Mouse (Mus musculus) midbrain, postnatal 0 days (tissue): Measurements from ENCODE around the gene Guca2a. TPM values are rescaled to one million over a fixed set of nuclear protein-coding genes. Genes with fewer than 3 reads are reported as not detected.

Experiments
- ATAC-seq: fragments of 200-750 bp; cut with Nextera tagmentation; 2 replicates; pipeline ENCODE4 v1.8.0; 2017; ENCODE audit warnings: moderate number of reproducible peaks, mild to moderate bottlenecking, moderate TSS enrichment, moderate library complexity; ENCODE audit not compliant: low FRiP score
- DNase-seq: peaks from one replicate; pipeline ENCODE4 v3.0.0-alpha.2; 2015; ENCODE audit warnings: low spot score
- H3K27ac ChIP-seq: fragments of 300-500 bp; sonication (generic); 2 replicates; pipeline ENCODE4 v1.5.1; 2014; ENCODE audit warnings: low read depth, mild to moderate bottlenecking, low read length, mixed read lengths
- H3K27me3 ChIP-seq: fragments of 300-500 bp; sonication (generic); 2 replicates; pipeline ENCODE4 v1.6.1; 2014; ENCODE audit warnings: low read length, control low read depth, mixed read lengths; ENCODE audit not compliant: insufficient read depth
- H3K36me3 ChIP-seq: fragments of 300-500 bp; sonication (generic); 2 replicates; pipeline ENCODE4 v1.6.1; 2014; ENCODE audit warnings: low read length, control low read depth, mixed read lengths; ENCODE audit not compliant: insufficient read depth
- H3K4me1 ChIP-seq: fragments of 300-500 bp; sonication (generic); 2 replicates; pipeline ENCODE4 v1.6.1; 2014; ENCODE audit warnings: mild to moderate bottlenecking, control low read depth, antibody characterized with exemption, low read length, mixed read lengths; ENCODE audit not compliant: insufficient read depth
- H3K4me2 ChIP-seq: fragments of 300-500 bp; sonication (generic); 2 replicates; pipeline ENCODE4 v1.6.1; 2014; ENCODE audit warnings: low read depth, mild to moderate bottlenecking, low read length, mixed read lengths; ENCODE audit not compliant: poor library complexity, severe bottlenecking
- H3K4me3 ChIP-seq: fragments of 300-500 bp; sonication (generic); 2 replicates; pipeline ENCODE4 v1.5.1; 2014; ENCODE audit warnings: low read depth, mild to moderate bottlenecking, low read length, moderate library complexity
- H3K9ac ChIP-seq: fragments of 300-500 bp; sonication (generic); replicated peaks from 2 replicates; pipeline ENCODE4 v1.6.1; 2014; ENCODE audit warnings: mild to moderate bottlenecking, low read length, moderate library complexity, mixed read lengths; ENCODE audit not compliant: poor library complexity, severe bottlenecking
- H3K9me3 ChIP-seq: fragments of 300-500 bp; sonication (generic); 2 replicates; pipeline ENCODE4 v1.6.1; 2016; ENCODE audit warnings: low read length, control low read depth
- CTCF ChIP-seq: IDR thresholded peaks from 2 replicates; pipeline ENCODE4 v1.5.1; 2016; ENCODE audit warnings: antibody characterized with exemption, mild to moderate bottlenecking
- WGBS: fragments of 180-500 bp; shearing (Covaris S2); extraction: QIAGEN DNeasy Blood & Tissue Kit; methylation state at CpG from one replicate; pipeline ENCODE4 v1.1.7; 2014; 5-methylcytosine and 5-hydroxymethylcytosine counted together
- polyA plus RNA-seq: library from polyadenylated mRNA; unstranded; fragments of >200 nt; fragmentation: Nextera tagmentation; extraction: Ambion mirVana; gene quantifications from 2 replicates; pipeline ENCODE4 v1.2.1, GENCODE M21; 2015
- total RNA-seq: library from RNA; depleted of rRNA; stranded (reverse); fragments of >200 nt; gene quantifications from 2 replicates; pipeline ENCODE4 v1.2.3, GENCODE M21; 2014; rRNA removed

Guca2a gene
- total RNA-seq (not detected in 2 replicates), polyA plus RNA-seq (not detected in 2 replicates)

DNA sequence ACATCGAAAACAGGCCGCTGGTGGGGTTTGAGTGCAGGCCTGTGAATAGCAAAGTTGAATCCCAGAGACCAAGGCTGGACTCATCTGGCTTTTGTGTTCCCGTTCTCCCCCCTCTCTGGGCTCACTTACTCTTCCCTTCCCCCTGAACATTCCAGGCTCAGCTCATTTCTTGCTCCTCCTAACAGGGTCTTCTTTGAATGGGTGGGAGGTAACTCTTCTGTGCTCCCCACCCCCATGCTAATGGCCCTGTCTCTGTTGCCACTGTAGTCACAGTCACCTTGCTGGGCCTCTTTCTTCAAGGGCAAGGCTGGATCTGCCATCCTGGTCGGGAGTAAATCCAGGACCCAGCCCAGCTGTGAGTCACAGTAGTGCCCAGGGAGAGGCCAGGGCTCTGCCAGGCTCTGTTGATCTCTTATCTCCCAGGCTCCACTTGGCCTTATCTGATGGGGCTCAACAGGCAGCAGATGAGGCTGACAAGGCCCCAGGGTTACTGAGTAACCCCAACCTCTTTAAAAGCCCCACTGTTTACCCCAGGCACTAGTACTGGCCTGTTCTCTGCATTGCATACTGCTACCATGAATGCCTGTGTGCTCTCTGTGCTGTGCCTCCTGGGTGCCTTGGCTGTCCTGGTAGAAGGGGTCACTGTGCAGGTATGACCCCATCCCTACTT is at the start of gene Guca2a:
TSS of gene Guca2a (plus strand) at position 529 of the 670 bp plus-strand sequence.
- Histone ChIP-seq H3K27ac (no peak within 1 kb of the TSS), H3K9me3 (no peaks in the 10 kb centered on the region), H3K27me3 (no peaks in the 10 kb centered on the region), H3K4me1 (no peaks in the 10 kb centered on the region), H3K4me3 (no peak within 1 kb of the TSS), H3K36me3 (no peaks in the 10 kb centered on the region), H3K4me2 (no peak within 1 kb of the TSS), H3K9ac (no peak within 1 kb of the TSS)
- DNase-seq (no peak), ATAC-seq (no peak)
- WGBS: 76% methylated on average over 4 of the region's 4 CpGs
- no peak for TF ChIP-seq CTCF

DNA sequence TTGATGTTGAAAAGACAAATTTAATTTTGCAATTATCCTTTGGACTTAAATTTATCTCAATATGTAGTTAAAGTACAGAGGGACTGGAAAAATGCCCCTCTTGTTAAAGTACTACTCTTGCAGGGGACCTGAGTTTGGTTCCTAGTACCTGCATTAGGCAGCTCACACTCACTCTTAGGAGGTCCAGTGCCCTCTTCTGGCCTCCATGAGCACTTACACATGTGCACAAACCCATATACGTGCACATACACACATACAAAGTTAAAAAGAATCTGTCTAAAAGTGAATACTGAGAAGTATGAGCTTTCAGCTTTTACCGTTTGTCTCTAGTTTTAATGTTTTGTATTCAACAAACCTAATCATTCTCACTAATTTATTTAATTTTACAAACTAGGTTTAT is 49.5 kb upstream of the Guca2a start:
- H3K9ac ChIP-seq: no peak overlapping the region
- no peaks in the 10 kb centered on the region for H3K27me3 ChIP-seq
- ATAC-seq: no peak
- H3K4me3 ChIP-seq: no peak overlapping the region
- peaks cover 2% of the 10 kb centered on the region; the same call in 1 of the 2 replicates for H3K36me3 ChIP-seq
- DNase-seq: no peak
- no peaks in the 10 kb centered on the region for H3K9me3 ChIP-seq
- TF ChIP-seq CTCF: peak; percentile 19; the same call in 1 of the 2 replicates
- 98% methylated on average over 2 of the region's 2 CpGs for WGBS
- H3K4me1 ChIP-seq: no peaks in the 10 kb centered on the region
- H3K4me2 ChIP-seq: no peak overlapping the region
- no peak overlapping the region for H3K27ac ChIP-seq

DNA sequence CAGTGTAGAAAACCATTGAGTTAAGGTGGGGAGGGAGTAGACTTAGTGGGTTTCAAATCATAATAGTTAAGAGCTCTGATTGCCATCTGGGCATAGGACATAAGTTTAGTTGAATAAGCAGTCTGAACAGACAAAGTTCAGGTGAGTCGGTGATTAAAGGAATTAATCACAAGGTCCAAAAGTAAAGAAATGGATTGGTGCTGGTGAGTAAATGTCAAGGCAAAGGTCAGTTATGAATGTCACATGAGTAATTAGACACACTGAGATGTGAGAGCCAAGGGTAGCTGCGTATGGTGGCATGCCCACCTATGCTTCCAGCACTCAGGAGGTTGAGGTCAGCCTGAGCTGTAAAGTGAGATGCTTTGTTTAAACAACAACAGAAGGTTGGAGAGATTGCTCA is 48.1 kb upstream of the Guca2a start:
- no peak for TF ChIP-seq CTCF
- Histone ChIP-seq H3K9me3 (no peaks in the 10 kb centered on the region), H3K27me3 (no peaks in the 10 kb centered on the region), H3K27ac (no peak overlapping the region), H3K4me2 (no peak overlapping the region), H3K36me3 (peaks cover 2% of the 10 kb centered on the region; the same call in 1 of the 2 replicates), H3K4me1 (no peaks in the 10 kb centered on the region), H3K9ac (no peak overlapping the region), H3K4me3 (no peak overlapping the region)
- no peak for DNase-seq
- 93% methylated on average over 2 of the region's 2 CpGs for WGBS
- no peak for ATAC-seq

GRCm38 (mm10) chr4:119590027-119590426 is 47.5 kb upstream of the Guca2a start:
- no peak for DNase-seq
- 70% methylated on average over 1 of the region's 1 CpGs for WGBS
- H3K9ac ChIP-seq: no peak overlapping the region
- no peaks in the 10 kb centered on the region for H3K9me3 ChIP-seq
- no peak for ATAC-seq
- no peaks in the 10 kb centered on the region for H3K27me3 ChIP-seq
- no peak overlapping the region for H3K4me2 ChIP-seq
- TF ChIP-seq CTCF: no peak
- H3K27ac ChIP-seq: no peak overlapping the region
- peaks cover 2% of the 10 kb centered on the region; the same call in 1 of the 2 replicates for H3K36me3 ChIP-seq
- no peaks in the 10 kb centered on the region for H3K4me1 ChIP-seq
- no peak overlapping the region for H3K4me3 ChIP-seq

- H3K9ac ChIP-seq: no peak overlapping the region
- no peak for TF ChIP-seq CTCF
- no peaks in the 10 kb centered on the region for H3K27me3 ChIP-seq
- no peak overlapping the region for H3K4me3 ChIP-seq
- H3K36me3 ChIP-seq: no peaks in the 10 kb centered on the region
- WGBS: 65% methylated on average over 3 of the region's 3 CpGs
- H3K4me1 ChIP-seq: no peaks in the 10 kb centered on the region
- DNase-seq (no peak), ATAC-seq (no peak)
- H3K4me2 ChIP-seq: no peak overlapping the region
- H3K27ac ChIP-seq: no peak overlapping the region
- H3K9me3 ChIP-seq: no peaks in the 10 kb centered on the region
Observed at GRCm38 (mm10) chr4:119592479-119592878, 45.0 kb upstream of the Guca2a start.

DNA sequence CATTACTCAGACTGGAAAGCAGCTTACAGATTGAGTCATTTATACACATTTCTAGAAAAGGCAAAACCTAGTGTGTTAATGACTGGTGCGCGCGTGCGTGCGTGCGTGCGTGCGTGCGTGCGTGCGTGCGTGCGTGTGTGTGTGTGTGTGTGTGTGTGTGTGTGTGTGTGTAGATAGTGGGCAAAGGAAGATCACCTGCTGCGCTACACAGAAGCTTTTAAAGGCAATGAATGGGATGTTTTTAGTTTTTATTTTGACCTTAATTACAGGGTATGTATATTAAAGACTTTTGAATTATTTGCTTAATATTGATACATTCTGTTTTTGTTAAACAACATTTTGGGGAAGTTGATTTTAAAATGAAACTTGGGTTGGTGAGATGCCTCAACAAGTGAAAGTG is 43.2 kb upstream of the Guca2a start:
- WGBS: 96% methylated on average over 14 of the region's 14 CpGs

More for the DNA sequence above, 43.2 kb upstream of the Guca2a start:
- DNase-seq: no peak
- H3K27me3 ChIP-seq: no peaks in the 10 kb centered on the region
- H3K4me1 ChIP-seq: no peaks in the 10 kb centered on the region
- H3K27ac ChIP-seq: no peak overlapping the region
- no peak overlapping the region for H3K4me3 ChIP-seq
- no peak for ATAC-seq
- no peak overlapping the region for H3K9ac ChIP-seq
- H3K4me2 ChIP-seq: no peak overlapping the region
- no peaks in the 10 kb centered on the region for H3K36me3 ChIP-seq
- TF ChIP-seq CTCF: no peak
- no peaks in the 10 kb centered on the region for H3K9me3 ChIP-seq
